Mouse (Mus musculus) CH12.LX (cell line): ENCODE measurements around the gene Phc1.

ENCODE experiments used
- CHD1 ChIP-seq: IDR thresholded peaks from 2 replicates; pipeline ENCODE4 v1.6.1; 2012; ENCODE audit warnings: low read depth, low read length, improper control_type of control experiment, inconsistent platforms
- CHD2 ChIP-seq: IDR thresholded peaks from 2 replicates; pipeline ENCODE4 v1.6.1; 2011; ENCODE audit warnings: low read length, improper control_type of control experiment
- CTCF ChIP-seq, 2 experiments: IDR thresholded peaks in 1 of 2; conservative IDR thresholded peaks in 1 of 2; 2 replicates each; pipeline ENCODE4 v1.5.1; 2011 to 2012; ENCODE audit warnings: low read depth in 2 of 2, low read length in 2 of 2, improper control_type of control experiment in 1 of 2, inconsistent platforms in 1 of 2, mild to moderate bottlenecking in 1 of 2, moderate library complexity in 1 of 2
- EP300 ChIP-seq: IDR thresholded peaks from 2 replicates; pipeline ENCODE4 v1.6.1; 2011; ENCODE audit warnings: low read length, improper control_type of control experiment
- ETS1 ChIP-seq: conservative IDR thresholded peaks from 2 replicates; pipeline ENCODE4 v1.6.1; 2012; ENCODE audit warnings: low read depth, mild to moderate bottlenecking, inconsistent platforms, low read length, improper control_type of control experiment, moderate library complexity
- HCFC1 ChIP-seq: IDR thresholded peaks from 2 replicates; pipeline ENCODE4 v1.6.1; 2012; ENCODE audit warnings: low read depth, mild to moderate bottlenecking, inconsistent platforms, low read length, improper control_type of control experiment
- MAX ChIP-seq: IDR thresholded peaks from 2 replicates; pipeline ENCODE4 v1.6.1; 2011; ENCODE audit warnings: low read length, improper control_type of control experiment
- POLR2A ChIP-seq: IDR thresholded peaks from 2 replicates; pipeline ENCODE4 v1.6.1; 2011; ENCODE audit warnings: low read depth, mild to moderate bottlenecking, improper control_type of control experiment, low read length
- TBP ChIP-seq: conservative IDR thresholded peaks from 2 replicates; pipeline ENCODE4 v1.6.1; 2011; ENCODE audit warnings: low read depth, low read length, improper control_type of control experiment
- TCF12 ChIP-seq: IDR thresholded peaks from 2 replicates; pipeline ENCODE4 v1.6.1; 2014; ENCODE audit warnings: low read depth, mild to moderate bottlenecking, inconsistent platforms, low read length, improper control_type of control experiment
- UBTF ChIP-seq: IDR thresholded peaks from 2 replicates; pipeline ENCODE4 v1.6.1; 2012; ENCODE audit warnings: low read depth, mild to moderate bottlenecking, inconsistent platforms, low read length, improper control_type of control experiment, moderate library complexity
- ZC3H11A ChIP-seq: IDR thresholded peaks from 2 replicates; pipeline ENCODE4 v1.6.1; 2012; ENCODE audit warnings: low read depth, mild to moderate bottlenecking, inconsistent platforms, low read length, improper control_type of control experiment

DNA sequence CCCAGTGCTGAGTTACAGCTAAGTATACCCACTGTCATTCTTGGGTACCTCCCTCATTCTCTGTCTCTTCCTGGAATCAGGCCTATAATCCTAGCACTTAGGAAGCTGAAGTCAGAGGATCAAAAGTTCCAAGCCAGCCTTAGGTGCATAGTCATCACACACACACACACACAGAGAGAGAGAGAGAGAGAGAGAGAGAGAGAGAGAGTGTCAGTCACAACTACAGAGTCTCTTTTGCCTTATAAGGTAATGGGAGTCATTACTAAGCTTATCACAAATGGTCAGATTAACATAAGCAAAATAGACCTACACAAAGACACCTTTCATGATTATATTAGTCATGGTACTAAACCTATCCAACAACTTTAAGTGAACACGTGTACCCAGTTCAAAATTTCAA lies 51.0 kb downstream of the Phc1 start:
- no peak for TF ChIP-seq HCFC1
- TF ChIP-seq TBP: no peak
- no peak for TF ChIP-seq ETS1
- no peak for TF ChIP-seq POLR2A
- TF ChIP-seq MAX: no peak
- no peak for TF ChIP-seq UBTF
- no peak for TF ChIP-seq CHD1
- no peak for TF ChIP-seq ZC3H11A
- TF ChIP-seq TCF12: no peak
- no peak for TF ChIP-seq CTCF (conservative IDR thresholded peaks at IDR 0.05 in 1 of 2, IDR thresholded peaks at IDR 0.05 in 1 of 2; ENCODE audit: low read depth in 2 of 2, low read length in 2 of 2)
- TF ChIP-seq CHD2: no peak
- TF ChIP-seq EP300: no peak
